Mouse (Mus musculus) G1E-ER4 (cell line): ENCODE measurements around the gene Clec12b. TPM values are rescaled to one million over a fixed set of nuclear protein-coding genes. Genes with fewer than 3 reads are reported as not detected.
"Not testable (repeated sequence)": the region's sequence is repeated elsewhere in the genome, so short reads cannot be mapped to it uniquely, and the experiment has no call there.

Experiments used
- GATA1 ChIP-seq: IDR thresholded peaks from one replicate; pipeline ENCODE4 v1.8.0; 2012; ENCODE audit warnings: low read length, inconsistent platforms
- polyA plus RNA-seq: library from polyadenylated mRNA; stranded (reverse); fragments of >175 nt; gene quantifications from 2 replicates; pipeline ENCODE4 v1.2.3, GENCODE M21; 2012

Clec12b gene
- polyA plus RNA-seq, 1 experiment: not detected

DNA sequence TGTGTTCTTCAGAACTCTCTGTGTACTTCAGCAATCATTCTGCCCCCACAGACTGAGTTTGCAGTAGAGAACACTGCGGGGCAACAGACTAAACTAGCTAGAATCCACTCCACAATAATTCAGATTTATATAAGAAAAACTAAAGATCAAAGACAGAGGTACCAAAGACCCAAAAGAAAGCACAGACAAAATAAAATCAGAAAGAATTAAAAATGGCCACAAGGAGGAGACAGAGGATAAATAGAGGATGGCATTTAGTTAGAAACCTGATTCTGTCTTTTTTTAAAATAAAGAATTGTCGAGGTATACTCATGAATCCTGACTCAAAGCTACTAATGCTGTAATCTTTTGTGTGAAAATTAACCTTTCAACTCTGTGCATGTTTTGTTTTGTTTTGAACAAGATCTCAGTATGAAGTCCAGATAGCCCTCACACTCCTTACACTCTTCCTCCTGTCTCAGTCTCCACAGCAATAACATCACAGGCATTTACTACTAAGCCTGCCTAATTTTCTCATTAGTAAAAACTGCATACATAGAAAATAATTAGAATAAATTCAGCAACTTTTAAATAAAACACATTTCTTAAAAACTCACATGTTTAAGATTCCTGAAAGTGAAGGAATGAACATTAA is 7.5 kb upstream of the Clec12b start:
- TF ChIP-seq GATA1: no peak

DNA sequence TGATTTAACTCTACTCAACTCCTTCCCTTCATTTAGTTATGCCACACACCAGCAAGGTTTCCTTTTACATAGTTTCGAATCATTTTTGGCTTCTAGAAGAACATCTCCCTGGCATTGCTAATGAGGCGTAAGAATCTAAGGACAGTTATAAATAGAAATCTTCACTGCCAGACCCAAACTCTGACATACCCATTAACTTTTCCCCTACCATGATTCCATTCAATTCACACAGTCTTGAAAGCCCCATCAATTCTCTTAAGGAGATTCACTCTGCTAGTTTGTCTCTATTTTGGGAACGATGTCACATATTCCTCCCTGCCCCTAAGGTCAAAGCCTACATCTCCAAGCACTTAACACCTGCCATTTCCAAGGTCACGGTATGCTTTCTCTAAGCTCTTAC is 674 bp downstream of the Clec12b start:
- no peak for TF ChIP-seq GATA1

DNA sequence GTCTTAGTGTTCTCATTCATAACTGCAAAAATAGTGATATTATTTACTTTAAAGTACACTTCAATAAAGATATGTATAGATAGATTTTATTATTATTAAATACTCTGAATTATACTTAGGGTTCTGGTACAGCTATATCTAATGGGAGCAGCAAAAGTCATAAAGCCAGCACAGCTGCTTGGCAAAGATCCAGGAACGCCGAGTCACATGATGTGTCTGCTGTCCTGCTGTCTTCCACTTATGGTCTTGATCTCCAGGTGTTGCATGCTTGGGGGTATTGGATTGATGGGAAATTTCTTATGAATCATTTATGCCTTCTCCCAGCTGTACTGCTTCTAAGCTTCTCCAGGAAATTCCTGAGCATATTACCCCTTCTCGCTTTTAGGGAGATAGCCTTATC is 2.2 kb downstream of the Clec12b start:
- TF ChIP-seq GATA1: no peak

DNA sequence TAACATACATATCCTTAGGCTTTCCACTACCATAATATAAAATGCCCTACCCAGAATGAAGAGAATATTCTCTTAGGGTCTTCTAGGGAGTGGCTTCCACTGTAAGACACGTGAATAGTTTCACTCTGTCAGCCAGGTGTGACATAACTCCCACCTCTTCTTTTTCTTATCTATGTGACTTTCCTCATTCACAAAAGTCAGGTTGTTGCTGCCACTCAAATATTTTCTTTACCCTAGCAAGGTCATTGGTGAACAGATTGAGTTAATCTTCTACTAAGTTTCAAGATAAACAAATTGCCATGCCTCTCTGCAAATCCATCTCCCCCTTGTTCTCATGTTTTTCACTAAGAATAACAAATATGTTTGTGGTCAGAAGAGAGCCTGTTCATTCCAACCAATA is 3.9 kb downstream of the Clec12b start:
- TF ChIP-seq GATA1: no peak

DNA sequence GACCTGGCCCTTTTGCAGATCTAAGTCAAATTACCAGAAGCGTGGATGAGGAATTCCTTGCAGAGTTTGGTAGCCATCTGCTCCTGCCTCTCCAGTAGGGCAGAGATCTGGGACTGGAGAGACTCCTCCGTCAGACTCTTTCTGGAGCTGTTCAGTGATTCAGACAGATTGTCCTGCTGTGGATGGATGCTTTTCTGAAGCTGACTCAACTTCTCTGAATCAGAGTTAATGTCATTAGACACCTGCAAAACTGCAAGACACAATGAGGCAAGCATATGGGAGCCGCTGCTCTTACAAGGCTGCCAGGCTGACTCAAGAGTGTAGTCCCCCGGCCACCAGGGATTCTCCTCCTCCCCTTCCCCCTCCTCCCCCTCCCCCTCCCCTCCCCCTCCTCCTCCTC is 5.2 kb downstream of the Clec12b start:
- no peak for TF ChIP-seq GATA1

DNA sequence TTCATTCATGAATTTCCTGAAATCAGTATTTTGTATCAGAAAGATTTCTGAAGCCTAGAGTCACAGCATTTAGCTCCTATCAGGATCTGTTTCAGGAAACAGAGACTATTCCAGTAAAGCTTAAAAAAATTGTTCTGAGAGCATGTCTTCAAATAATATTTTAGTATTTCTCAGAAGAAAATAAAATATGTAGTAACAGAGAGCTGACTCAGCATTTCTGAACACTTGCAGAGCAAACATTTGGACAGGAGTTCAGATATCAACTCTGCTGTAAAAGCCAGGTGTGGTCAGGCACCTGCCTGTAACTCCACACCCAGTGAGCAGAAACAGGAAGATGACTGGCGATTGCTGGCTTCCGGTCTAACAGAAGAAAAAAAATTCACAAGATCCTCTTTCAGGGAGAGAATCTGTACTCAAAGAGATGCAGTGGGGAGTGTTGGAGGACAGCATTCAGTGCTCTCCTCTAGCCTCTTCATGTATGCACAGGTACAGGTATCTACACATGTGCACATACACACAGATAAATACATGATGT is 10.7 kb downstream of the Clec12b start:
- TF ChIP-seq GATA1: no peak

DNA sequence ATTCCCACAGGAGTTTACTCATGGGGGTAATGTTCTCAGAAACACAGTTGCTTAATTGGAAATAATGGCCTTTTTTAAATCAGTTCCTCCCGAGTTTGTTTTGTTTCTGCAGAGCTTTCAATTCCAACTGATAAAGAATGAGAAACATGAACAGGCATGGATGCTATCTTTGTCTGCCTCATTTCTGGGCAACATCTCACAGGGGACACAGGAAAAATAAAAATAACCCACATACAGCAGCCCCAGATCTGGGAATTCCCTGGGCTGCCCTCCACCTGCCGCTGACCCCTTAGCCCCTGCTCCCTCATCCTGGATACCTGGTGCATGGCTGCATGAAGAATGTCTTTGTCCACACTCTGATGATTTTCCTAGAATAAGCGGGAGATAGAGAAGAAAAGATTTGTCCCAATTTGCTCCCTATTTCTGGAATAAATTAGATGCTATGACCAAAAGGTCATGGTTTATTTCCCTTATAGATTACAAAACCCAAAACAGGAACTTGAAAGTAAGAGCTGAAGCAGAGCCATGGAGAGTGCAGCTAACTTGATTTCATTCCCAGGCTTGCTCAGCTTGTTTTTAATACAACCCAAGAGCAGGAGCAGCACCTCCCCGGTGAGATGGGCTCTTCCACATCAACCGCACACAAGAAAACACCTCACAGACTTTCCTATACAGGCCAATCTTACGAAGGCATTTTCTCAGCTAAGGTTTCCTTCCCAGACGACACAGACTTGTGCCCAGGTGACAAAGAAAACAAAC is 16.1 kb downstream of the Clec12b start:
- no peak for TF ChIP-seq GATA1

DNA sequence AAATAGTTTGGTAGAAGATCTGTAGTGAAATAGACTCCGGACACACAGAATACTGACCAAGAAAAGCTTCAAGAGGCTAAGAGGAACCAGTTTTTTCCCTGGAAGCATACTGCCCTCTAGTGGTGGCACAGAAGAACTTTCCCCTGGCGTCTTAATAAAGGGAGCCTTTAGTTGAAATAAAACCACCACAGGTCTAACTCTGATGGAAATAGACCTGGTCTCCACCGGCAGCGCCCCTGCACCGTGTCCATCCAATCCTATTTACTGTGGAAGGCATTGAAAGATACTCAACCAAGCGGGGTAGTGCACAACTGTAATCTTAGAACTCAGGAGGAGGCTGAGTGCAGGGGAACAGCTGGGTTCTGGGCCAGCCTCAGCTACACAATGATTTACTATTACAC is 19.7 kb downstream of the Clec12b start:
- no peak for TF ChIP-seq GATA1

DNA sequence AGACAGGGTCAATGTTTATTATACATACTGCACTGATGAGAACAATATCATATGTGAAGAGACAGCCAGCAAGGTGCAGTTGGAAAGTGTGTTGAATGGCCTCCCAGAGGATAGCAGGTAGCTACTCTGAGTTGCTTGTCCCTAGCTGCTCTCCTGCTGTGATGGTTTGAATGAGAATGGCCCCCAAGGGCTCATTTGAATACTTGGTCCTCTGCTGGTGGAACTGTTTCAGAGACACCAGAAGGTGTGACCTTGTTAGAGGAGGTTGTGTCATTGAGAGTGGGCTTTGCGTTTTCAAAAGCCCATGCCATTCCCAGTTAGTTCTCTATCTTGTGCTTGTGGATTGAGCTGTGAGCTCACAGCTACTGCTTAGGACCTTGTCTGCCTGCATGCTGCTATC is 21.7 kb downstream of the Clec12b start:
- no peak for TF ChIP-seq GATA1

DNA sequence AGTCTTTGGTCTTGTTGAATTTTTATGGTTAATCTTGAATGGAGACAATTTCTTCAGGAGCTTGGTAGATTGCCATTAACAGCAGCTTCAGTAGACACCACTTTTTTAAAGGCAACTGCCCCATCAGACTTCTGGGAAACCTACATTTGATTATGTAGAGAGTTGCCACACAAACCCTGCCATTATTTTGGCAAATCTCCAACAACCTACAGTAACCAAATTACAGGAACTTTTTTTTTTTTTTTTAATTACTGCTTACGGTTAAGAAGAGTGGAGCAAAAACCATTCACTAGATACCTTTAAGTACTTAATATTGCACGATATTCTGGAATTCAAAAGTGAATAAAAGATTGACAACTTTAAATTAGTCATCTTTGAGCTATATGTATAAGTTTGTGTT is 26.2 kb downstream of the Clec12b start:
- no peak for TF ChIP-seq GATA1

DNA sequence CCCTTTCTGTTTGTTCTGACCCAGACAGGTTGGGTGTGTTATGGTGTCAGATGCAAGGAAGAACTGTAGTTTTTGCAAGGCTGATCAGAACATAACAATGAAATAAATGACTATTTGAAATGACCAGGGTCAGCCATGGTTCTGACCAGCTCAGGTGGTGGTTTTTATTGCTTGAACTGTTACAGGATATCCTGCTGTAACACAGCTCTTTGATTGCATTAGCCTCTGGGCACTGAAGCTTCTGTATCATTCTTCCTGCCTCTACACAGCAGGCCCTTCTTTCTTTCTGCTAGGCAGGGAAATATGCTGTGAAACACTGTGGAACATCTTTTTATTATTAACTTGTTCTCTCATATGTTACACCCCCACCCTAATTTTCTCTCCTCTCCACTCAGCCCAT is 29.2 kb downstream of the Clec12b start:
- no peak for TF ChIP-seq GATA1

DNA sequence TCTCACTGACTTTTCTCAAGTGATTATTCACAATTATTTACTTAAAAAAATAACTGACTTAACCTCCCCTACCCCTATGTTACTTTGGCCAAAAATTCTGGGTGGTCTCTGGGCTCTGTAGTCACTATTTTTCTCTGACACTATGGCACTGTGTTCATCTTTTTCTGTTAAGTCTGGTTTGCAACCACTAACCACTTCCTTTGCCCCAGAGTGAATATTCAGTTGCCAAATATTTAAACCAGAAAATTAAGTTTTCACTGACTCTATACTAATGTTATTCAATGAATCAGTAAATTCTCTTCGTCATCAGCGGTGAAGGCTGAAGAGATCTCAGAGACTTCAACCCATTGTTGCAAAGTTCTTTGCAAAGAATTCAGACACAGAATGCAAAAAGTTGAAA is 29.9 kb downstream of the Clec12b start:
- no peak for TF ChIP-seq GATA1

DNA sequence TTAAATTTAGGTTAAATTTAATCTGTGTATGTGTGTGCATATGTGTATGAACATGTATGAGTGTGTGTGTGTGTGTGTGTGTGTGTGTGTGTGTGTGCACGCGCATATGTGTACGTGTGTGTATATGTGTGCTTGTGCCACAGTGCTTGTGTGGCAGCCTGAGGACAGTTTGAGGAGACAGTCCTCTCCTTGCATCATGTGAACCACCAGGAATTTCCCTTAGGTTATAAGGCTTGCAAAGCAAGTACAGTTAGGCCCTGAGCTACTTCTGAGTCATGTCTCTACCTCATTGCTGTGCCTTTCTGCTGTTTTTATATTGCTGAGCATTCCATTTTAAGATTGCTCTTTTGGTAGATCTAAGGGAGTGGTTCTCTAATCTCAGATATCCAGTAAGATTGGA is 34.6 kb downstream of the Clec12b start:
- no peak for TF ChIP-seq GATA1

DNA sequence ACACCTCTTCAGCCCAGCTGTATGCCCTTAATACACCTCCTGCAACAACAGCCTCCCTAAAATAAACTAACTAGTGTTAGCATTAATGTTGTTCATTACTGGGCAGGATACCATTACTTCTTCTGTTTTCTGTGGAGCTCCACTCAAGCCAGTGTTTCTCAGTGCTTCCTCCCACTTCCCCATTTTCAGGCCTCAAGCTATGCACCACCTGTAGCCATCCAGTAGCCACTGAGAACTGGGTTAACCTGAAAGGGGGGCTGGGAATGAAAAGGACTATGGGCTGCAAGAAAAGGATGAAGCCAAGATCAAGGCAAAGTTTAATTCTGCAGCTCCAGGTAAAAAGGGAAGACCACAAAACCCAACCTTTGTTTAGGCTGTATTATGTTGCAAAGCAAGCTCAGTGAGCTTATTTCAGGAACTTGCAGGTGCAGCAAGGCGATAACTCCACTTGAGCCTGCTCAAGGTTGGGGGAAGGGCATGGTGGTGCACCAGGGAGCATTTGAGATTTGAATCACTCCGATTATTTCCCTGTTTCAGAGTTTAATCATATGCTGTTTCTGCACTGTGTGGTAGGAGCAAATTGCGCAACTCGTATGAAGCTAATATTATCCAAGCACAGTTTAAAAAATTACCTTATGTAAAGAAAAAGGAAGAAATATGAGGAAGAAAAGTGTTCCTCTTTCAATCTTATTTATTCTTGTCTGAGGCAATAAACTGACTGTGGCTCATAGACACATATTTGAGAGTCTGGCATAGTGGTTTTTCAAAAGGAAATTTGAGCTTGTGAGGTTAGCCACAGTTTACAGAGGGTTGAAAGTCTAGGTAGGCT is 35.9 kb downstream of the Clec12b start:
- no peak for TF ChIP-seq GATA1

DNA sequence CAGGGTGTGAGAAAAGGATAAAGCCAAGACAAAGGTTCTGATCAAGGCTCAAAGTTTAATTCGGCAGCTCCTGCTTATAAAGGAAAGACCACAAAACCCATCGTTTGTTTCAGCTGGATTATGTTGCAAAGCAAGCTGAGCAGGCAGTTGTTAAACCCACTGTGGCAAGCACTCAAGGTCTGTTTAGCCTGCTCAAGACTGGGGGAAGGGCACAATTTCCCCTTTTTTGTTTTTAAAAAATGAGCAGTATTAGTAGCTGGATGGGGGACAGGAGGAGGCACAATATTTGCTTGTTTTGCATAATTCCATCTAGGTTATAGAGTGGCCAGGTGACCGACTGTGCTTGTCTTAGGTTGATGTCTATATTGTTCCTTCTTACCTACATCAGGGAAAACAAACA is 41.3 kb downstream of the Clec12b start:
- TF ChIP-seq GATA1: no peak

DNA sequence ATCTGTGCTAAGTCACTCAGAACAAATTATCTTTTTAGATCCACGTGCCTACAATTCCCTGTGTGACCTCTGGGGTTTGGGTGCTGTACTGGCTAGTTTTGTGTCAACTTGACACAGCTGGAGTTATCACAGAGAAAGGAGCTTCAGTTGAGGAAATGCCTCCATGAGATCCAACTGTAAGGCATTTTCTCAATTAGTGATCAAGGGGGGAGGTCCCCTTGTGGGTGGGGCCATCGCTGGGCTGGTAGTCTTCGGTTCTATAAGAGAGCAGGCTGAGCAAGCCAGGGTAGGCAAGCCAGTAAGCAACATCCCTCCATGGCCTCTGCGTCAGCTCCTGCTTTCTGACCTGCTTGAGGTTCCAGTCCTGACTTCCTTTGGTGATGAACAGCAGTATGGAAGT is 43.3 kb downstream of the Clec12b start, which contains the start of gene Clec12a:
Clec12a (plus strand) TSS at position 301 of the 400 bp plus-strand sequence.
- TF ChIP-seq GATA1: not testable (repeated sequence)
